Mouse (Mus musculus) kidney, adult 2 months (tissue): Measurements from ENCODE around the gene Chrne. TPM values are rescaled to one million over a fixed set of nuclear protein-coding genes. Genes with fewer than 3 reads are reported as not detected.

Experiments
- DNase-seq: peaks from one replicate; pipeline ENCODE4 v3.0.0; 2021
- H3K27ac ChIP-seq: fragments of 200-500 bp; 2 replicates; pipeline ENCODE4 v1.5.1; 2012; ENCODE audit warnings: low read depth, low read length, control low read depth, inconsistent platforms; ENCODE audit not compliant: insufficient read depth
- H3K27me3 ChIP-seq: fragments of 200-500 bp; replicated peaks from 2 replicates; pipeline ENCODE4 v1.6.1; 2012; ENCODE audit warnings: mild to moderate bottlenecking, moderate library complexity, low read length, inconsistent platforms; ENCODE audit not compliant: control insufficient read depth, insufficient read depth
- H3K36me3 ChIP-seq: fragments of 200-500 bp; 2 replicates; pipeline ENCODE4 v1.6.1; 2012; ENCODE audit warnings: mild to moderate bottlenecking, moderate library complexity, low read length, inconsistent platforms; ENCODE audit not compliant: control insufficient read depth, insufficient read depth
- H3K4me1 ChIP-seq: fragments of 200-500 bp; 2 replicates; pipeline ENCODE4 v1.6.1; 2011; ENCODE audit warnings: low read length; ENCODE audit not compliant: control insufficient read depth, insufficient read depth
- H3K4me3 ChIP-seq: fragments of 200-500 bp; 2 replicates; pipeline ENCODE4 v1.5.1; 2011; ENCODE audit warnings: mild to moderate bottlenecking, low read depth, low read length, control low read depth; ENCODE audit not compliant: insufficient read depth
- CTCF ChIP-seq: fragments of 200-500 bp; conservative IDR thresholded peaks from 2 replicates; pipeline ENCODE4 v1.5.1; 2011; ENCODE audit warnings: low read depth, mild to moderate bottlenecking, control low read depth, low read length, moderate library complexity, mixed read lengths; ENCODE audit not compliant: insufficient read depth, insufficient read length
- POLR2A ChIP-seq: fragments of 200-500 bp; IDR thresholded peaks from one replicate; pipeline ENCODE4 v1.6.1; 2011; ENCODE audit warnings: low read depth, low read length, control low read depth
- WGBS: fragments of 180-500 bp; shearing (Covaris S2); methylation state at CpG from one replicate; pipeline ENCODE4 v1.1.7; 2018; 5-methylcytosine and 5-hydroxymethylcytosine counted together
- polyA plus RNA-seq: library from polyadenylated mRNA; depleted of rRNA; stranded (reverse); fragments of >200 nt; gene quantifications from 2 replicates; pipeline ENCODE4 v1.2.3, GENCODE M21; 2012

The Chrne gene
- polyA plus RNA-seq, 1 experiment: 1.0 TPM

GRCm38 (mm10) chr11:70628431-70628830 lies 9.4 kb upstream of the Chrne start:
- 59% methylated on average over 2 of the region's 2 CpGs for WGBS
- DNase-seq: no peak

GRCm38 (mm10) chr11:70626877-70627276 lies 7.9 kb upstream of the Chrne start:
- 42% methylated on average over 4 of the region's 4 CpGs for WGBS
- H3K27me3 ChIP-seq: no peaks in the 10 kb centered on the region
- DNase-seq: peak; percentile 78
- TF ChIP-seq POLR2A (no peak), CTCF (no peak)
- H3K4me3 ChIP-seq: no peak overlapping the region
- peak overlapping the region; percentile 80 for H3K27ac ChIP-seq
- H3K36me3 ChIP-seq: no peaks in the 10 kb centered on the region
- H3K4me1 ChIP-seq: peaks cover 11% of the 10 kb centered on the region; the same call in 1 of the 2 replicates

More at GRCm38 (mm10) chr11:70628431-70628830, 9.4 kb upstream of the Chrne start:
- H3K36me3 ChIP-seq: no peaks in the 10 kb centered on the region
- H3K27ac ChIP-seq: no peak overlapping the region
- peaks cover 11% of the 10 kb centered on the region; the same call in 1 of the 2 replicates for H3K4me1 ChIP-seq
- no peak overlapping the region for H3K4me3 ChIP-seq
- no peaks in the 10 kb centered on the region for H3K27me3 ChIP-seq
- TF ChIP-seq POLR2A: no peak
- TF ChIP-seq CTCF: no peak

DNA sequence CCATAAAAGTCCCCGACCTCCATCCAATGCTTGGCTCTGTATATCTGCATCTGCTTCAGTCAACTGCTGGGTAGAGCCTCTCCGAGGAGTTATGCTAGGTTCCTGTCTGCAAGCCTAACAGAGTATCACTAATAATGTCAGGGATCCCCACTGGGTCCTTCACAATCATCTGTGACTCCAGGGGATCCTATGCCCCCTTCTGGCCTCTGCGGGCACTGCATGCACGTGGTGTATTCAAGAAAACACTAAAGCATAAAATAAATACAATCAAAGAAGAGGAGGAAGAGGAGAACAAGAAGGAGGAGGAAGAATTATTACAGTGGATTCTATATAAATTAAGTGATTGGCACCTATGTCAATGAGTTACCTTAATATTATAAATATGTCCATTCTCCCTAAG lies 6.5 kb upstream of the Chrne start:
- H3K4me3 ChIP-seq: no peak overlapping the region
- H3K27ac ChIP-seq: no peak overlapping the region
- no peaks in the 10 kb centered on the region for H3K36me3 ChIP-seq
- DNase-seq: peak; percentile 45
- TF ChIP-seq POLR2A (no peak), CTCF (peak; percentile 69)
- 50% methylated on average over 4 of the region's 4 CpGs for WGBS
- peaks cover 6% of the 10 kb centered on the region; the same call in 1 of the 2 replicates for H3K4me1 ChIP-seq
- no peaks in the 10 kb centered on the region for H3K27me3 ChIP-seq

DNA sequence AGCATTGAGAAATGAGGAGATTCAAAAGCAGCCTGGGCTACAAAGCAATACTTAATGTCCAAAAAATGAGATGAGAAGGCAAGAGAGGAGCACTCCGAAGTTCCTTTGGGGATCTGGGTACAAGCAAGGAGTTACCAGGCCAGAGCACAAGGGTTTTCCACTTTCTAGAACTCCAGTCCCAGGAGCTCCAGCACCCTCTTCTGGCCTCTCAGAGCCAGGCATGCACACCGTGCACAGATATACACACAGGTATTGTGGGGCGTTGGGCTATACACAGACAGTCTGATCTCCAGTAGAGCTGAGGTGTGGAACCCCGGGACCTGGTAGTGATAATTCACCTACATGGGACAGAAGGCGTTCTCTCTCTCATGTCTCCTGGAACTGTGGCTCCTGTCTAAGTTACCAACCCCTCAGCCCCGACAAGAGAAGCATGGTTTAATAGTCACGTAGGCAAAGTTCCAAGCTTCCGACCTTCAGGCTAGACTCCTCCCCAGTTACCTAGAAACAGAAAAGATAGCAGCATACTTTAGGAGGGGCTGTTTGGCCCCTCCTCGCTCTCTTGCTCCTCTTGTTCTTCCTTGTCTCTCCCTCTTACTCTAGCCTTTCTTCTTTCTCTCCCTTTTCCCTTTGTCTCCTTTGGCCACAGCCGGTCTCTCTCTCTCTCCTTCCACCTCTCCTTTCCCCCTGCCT lies 4.2 kb upstream of the Chrne start:
- 80% methylated on average over 10 of the region's 10 CpGs for WGBS
- TF ChIP-seq POLR2A: no peak
- peak; percentile 50 for TF ChIP-seq CTCF

DNA sequence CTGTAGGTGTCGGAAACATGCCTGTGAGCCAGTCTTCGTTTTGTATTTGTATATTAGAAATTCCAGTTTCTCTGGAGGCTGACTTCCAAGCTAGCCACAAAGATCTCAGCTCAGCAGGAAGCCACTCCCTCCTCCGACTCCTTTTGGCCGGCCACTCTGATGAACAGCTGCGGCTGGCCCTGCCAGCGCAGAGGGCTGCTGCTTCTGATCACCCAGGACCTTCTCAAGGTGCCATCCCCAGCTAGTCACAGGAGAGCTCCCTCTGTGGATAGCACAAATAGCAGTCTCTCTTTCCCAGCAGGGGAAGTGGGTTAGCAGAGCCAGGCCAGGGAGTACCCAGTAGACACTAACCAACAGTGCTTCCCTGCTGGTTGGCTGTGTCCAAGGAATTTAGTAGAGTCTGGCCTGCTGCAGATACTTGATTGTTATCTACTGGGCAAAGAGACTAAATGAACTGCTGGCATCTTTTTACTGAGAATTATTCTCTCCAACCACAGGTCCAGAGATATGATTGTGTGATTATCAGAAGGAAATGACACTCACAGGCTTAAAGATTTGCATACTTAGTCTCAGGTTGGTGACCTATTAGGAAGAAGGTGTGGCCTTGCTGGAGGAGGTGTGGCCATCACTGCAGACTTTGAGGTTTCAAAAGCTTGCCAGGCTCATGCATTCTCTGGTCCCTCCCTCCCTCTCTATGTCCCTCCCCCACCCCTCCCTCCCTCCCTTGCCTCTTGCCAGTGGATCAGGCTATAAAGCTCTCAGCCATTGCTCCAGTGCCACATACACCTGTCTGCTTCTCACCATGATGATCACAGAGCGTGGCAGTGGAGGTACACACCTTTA lies 3.2 kb upstream of the Chrne start:
- no peak overlapping the region for H3K4me3 ChIP-seq

More for the DNA sequence above, 4.2 kb upstream of the Chrne start:
- H3K4me1 ChIP-seq: peaks cover 4% of the 10 kb centered on the region; the same call in 1 of the 2 replicates
- no peaks in the 10 kb centered on the region for H3K36me3 ChIP-seq
- no peak overlapping the region for H3K4me3 ChIP-seq
- H3K27ac ChIP-seq: no peak overlapping the region
- no peak for DNase-seq
- no peaks in the 10 kb centered on the region for H3K27me3 ChIP-seq

GRCm38 (mm10) chr11:70615516-70616093 lies 3.4 kb downstream of the Chrne start, which contains the start of gene 4930544D05Rik:
Gene 4930544D05Rik, plus strand, starts transcription at chr11:70615848.
- Histone ChIP-seq H3K27me3 (no peaks in the 10 kb centered on the region), H3K4me1 (peaks cover 5% of the 10 kb centered on the region; the same call in 1 of the 2 replicates), H3K27ac (no peak within 1 kb of the TSS), H3K36me3 (no peaks in the 10 kb centered on the region), H3K4me3 (peak within 1 kb of the TSS; percentile 45)
- WGBS: 33% methylated on average over 21 of the region's 21 CpGs
- DNase-seq: no peak
- no peak for TF ChIP-seq POLR2A
- no peak for TF ChIP-seq CTCF

More for the DNA sequence above, 3.2 kb upstream of the Chrne start:
- H3K27ac ChIP-seq: no peak overlapping the region
- no peak for TF ChIP-seq POLR2A
- no peak for TF ChIP-seq CTCF
- DNase-seq: peak; percentile 52
- 49% methylated on average over 7 of the region's 7 CpGs for WGBS
- no peaks in the 10 kb centered on the region for H3K36me3 ChIP-seq
- H3K4me1 ChIP-seq: peaks cover 4% of the 10 kb centered on the region; the same call in 1 of the 2 replicates
- H3K27me3 ChIP-seq: no peaks in the 10 kb centered on the region
